Mouse (Mus musculus) lung, embryonic 16.5 days (tissue): Measurements from ENCODE around the gene Arid4a. TPM values are rescaled to one million over a fixed set of nuclear protein-coding genes. Genes with fewer than 3 reads are reported as not detected.

Experiments used
- ATAC-seq: fragments of 200-750 bp; cut with Nextera tagmentation; 2 replicates; pipeline ENCODE4 v1.8.0; 2017; ENCODE audit warnings: low read depth, mild to moderate bottlenecking, moderate library complexity
- H3K27ac ChIP-seq: fragments of 300-500 bp; sonication (generic); 2 replicates; pipeline ENCODE4 v1.5.1; 2014; ENCODE audit warnings: mild to moderate bottlenecking, control low read depth, low read length
- H3K27me3 ChIP-seq: fragments of 300-500 bp; sonication (generic); 2 replicates; pipeline ENCODE4 v1.6.1; 2014; ENCODE audit warnings: low read depth, low read length, mixed read lengths; ENCODE audit not compliant: control insufficient read depth, insufficient read depth
- H3K36me3 ChIP-seq: fragments of 300-500 bp; sonication (generic); 2 replicates; pipeline ENCODE4 v1.6.1; 2014; ENCODE audit warnings: low read length; ENCODE audit not compliant: control insufficient read depth, insufficient read depth
- H3K4me1 ChIP-seq: fragments of 300-500 bp; sonication (generic); replicated peaks from 2 replicates; pipeline ENCODE4 v1.6.1; 2014; ENCODE audit warnings: low read length, mixed read lengths; ENCODE audit not compliant: control insufficient read depth, insufficient read depth
- H3K4me2 ChIP-seq: fragments of 300-500 bp; sonication (generic); 2 replicates; pipeline ENCODE4 v1.6.1; 2014; ENCODE audit warnings: low read depth, low read length, control low read depth
- H3K4me3 ChIP-seq: fragments of 300-500 bp; sonication (generic); 2 replicates; pipeline ENCODE4 v1.5.1; 2014; ENCODE audit warnings: mild to moderate bottlenecking, low read length, control low read depth
- H3K9ac ChIP-seq: fragments of 300-500 bp; sonication (generic); 2 replicates; pipeline ENCODE4 v1.6.1; 2014; ENCODE audit warnings: low read length, control low read depth
- H3K9me3 ChIP-seq: fragments of 300-500 bp; sonication (generic); 2 replicates; pipeline ENCODE4 v1.6.1; 2016; ENCODE audit warnings: low read length; ENCODE audit not compliant: control insufficient read depth
- WGBS: fragments of 180-500 bp; shearing (Covaris S2); extraction: QIAGEN DNeasy Blood & Tissue Kit; methylation state at CpG from one replicate; pipeline ENCODE4 v1.1.7; 2014; 5-methylcytosine and 5-hydroxymethylcytosine counted together
- polyA plus RNA-seq: library from polyadenylated mRNA; unstranded; fragments of >200 nt; fragmentation: Nextera tagmentation; extraction: Ambion mirVana; gene quantifications from 2 replicates; pipeline ENCODE4 v1.2.1, GENCODE M21; 2015

Gene Arid4a
- polyA plus RNA-seq, 1 experiment from 2014 or later, result 44.7 TPM

DNA sequence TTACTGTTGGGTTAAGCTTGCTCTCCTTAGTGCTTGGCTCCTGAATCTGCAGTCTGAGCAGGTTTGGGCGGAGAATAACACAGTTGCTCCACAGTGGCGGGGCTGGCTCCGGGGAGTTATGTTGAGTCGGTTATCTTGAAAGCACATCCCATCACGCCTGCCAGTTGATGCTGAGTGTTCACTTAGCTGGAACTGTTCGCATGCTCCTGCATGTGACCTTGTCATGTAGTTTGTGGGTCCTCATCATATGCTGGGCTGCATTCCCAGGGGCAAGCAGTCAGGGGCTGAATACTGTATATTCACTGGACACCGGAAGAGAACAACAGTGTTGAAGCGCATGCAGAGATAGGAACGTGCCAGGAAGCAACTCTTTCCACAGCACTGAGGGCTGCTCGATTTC, 97.3 kb downstream of the Arid4a start:
- peak; percentile 44; the same call in 1 of the 2 replicates for ATAC-seq
- Histone ChIP-seq H3K9ac (no peak overlapping the region), H3K27ac (no peak overlapping the region), H3K9me3 (no peaks in the 10 kb centered on the region), H3K27me3 (no peaks in the 10 kb centered on the region), H3K4me3 (no peak overlapping the region), H3K36me3 (no peaks in the 10 kb centered on the region), H3K4me1 (peaks cover 11% of the 10 kb centered on the region; the same call in 1 of the 2 replicates), H3K4me2 (peak overlapping the region; percentile 1; the same call in 1 of the 2 replicates)
- 46% methylated on average over 10 of the region's 10 CpGs for WGBS

DNA sequence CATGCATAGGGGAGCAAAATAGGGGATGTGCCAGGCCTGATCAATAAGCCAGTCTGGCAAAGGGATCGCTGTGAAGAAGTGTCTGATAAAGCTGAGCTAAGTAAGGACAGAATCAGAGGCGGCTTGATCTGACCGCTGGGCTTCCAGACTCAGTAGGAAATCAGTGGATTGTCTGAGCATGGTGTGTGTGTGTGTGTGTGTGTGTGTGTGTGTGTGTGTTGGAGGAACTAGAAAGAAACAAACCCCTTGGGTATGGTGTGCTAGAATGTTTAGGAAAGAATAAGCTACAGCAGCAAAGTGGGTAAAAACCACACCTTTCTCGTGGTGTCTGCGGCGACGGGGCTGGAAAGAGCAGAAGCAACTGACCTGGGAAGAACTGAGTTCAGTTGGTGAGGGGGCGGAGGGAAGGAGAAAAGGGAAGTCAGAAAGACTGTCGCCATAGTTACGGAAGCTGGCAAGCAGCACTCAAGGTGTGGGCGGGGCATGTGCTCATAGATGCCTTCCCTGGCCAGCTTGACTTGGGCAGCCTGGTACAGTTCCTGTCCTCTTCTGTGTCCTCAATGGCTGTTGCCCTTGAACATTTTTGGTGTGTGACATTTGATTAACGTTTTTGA, 98.0 kb downstream of the Arid4a start:
- ATAC-seq, result peak; percentile 79
- 28% methylated on average over 12 of the region's 12 CpGs for WGBS

DNA sequence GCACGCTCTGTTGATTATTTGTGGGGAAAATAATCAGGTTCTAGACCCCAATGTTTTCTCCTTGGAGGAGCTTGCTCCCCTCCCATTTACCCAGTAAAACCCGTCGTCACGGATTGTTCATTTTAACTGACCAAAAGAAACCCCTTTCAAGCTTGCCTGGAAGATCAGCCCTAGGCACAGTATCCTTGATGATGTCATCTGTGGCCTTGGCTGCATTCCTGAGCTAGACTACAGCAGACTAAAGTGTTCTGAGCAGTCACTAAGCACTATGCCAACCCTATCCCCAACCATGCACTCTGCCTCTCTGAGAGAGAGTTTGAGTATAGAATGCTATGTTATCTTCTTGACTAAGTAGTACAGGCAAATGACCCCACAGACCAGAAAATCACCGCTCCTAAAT, 100.6 kb downstream of the Arid4a start:
- Histone ChIP-seq H3K4me1 (peaks cover 10% of the 10 kb centered on the region; the same call in 1 of the 2 replicates), H3K9me3 (no peaks in the 10 kb centered on the region), H3K27ac (no peak overlapping the region), H3K9ac (no peak overlapping the region), H3K27me3 (no peaks in the 10 kb centered on the region), H3K4me3 (no peak overlapping the region), H3K4me2 (no peak overlapping the region), H3K36me3 (no peaks in the 10 kb centered on the region)
- 78% methylated on average over 5 of the region's 5 CpGs for WGBS
- ATAC-seq, result no peak

More for the DNA sequence above, 98.0 kb downstream of the Arid4a start:
- Histone ChIP-seq H3K27me3 (no peaks in the 10 kb centered on the region), H3K4me3 (no peak overlapping the region), H3K4me2 (peak overlapping the region; percentile 2; the same call in 1 of the 2 replicates), H3K4me1 (peaks cover 11% of the 10 kb centered on the region; the same call in 1 of the 2 replicates), H3K9me3 (no peaks in the 10 kb centered on the region), H3K36me3 (no peaks in the 10 kb centered on the region), H3K27ac (no peak overlapping the region), H3K9ac (0 out of 2 replicates have a peak overlapping the region, but pooled peaks have one; percentile 3)

DNA sequence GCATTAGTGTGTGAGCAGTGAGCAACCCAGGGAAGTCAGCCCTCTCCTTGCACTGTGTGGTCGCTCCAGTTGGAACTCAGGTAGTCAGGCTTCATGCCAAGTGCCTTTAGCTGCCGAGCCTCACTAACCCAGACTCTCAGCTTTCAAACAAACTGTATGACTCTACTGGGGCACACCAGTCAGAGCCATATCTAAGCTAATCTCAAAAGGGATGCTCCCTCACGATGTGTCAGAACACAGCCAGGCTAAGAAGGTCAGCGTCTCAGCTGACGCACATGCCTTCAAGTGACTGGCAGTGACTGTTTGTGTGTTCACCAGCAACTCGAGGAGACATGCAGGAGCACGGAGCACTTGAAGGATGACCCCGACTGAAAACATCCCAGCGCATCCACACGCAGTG, 106.9 kb downstream of the Arid4a start:
- no peaks in the 10 kb centered on the region for H3K4me1 ChIP-seq
- no peaks in the 10 kb centered on the region for H3K9me3 ChIP-seq
- no peaks in the 10 kb centered on the region for H3K27me3 ChIP-seq
- H3K4me2 ChIP-seq, result no peak overlapping the region
- H3K36me3 ChIP-seq, result peaks cover 15% of the 10 kb centered on the region; the same call in 1 of the 2 replicates
- no peak overlapping the region for H3K27ac ChIP-seq
- WGBS, result 85% methylated on average over 10 of the region's 10 CpGs
- ATAC-seq, result no peak
- no peak overlapping the region for H3K9ac ChIP-seq
- no peak overlapping the region for H3K4me3 ChIP-seq

DNA sequence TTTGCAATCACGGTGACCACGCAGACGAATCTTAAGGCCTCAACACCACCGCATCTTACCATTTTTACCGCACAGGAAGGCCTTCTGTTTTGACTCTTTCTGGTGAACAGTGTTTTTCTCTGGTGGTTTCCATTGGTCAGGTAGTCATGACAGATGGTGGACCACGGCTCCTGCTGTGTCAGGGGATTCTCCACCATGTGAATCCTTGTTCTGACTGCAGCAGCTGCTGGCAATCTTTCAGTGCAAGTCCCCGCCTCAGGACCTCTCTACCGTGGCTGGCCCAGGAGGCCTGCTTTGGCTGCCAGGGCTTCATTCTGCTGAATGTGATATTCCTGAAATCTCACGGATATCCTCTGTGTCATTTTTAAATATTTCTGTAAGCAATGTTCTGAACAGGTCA, 107.5 kb downstream of the Arid4a start:
- Histone ChIP-seq H3K27me3 (no peaks in the 10 kb centered on the region), H3K4me2 (no peak overlapping the region), H3K4me1 (no peaks in the 10 kb centered on the region), H3K9me3 (no peaks in the 10 kb centered on the region), H3K27ac (no peak overlapping the region), H3K4me3 (no peak overlapping the region), H3K9ac (no peak overlapping the region), H3K36me3 (peaks cover 15% of the 10 kb centered on the region; the same call in 1 of the 2 replicates)
- WGBS, result 83% methylated on average over 9 of the region's 9 CpGs
- ATAC-seq, result no peak

DNA sequence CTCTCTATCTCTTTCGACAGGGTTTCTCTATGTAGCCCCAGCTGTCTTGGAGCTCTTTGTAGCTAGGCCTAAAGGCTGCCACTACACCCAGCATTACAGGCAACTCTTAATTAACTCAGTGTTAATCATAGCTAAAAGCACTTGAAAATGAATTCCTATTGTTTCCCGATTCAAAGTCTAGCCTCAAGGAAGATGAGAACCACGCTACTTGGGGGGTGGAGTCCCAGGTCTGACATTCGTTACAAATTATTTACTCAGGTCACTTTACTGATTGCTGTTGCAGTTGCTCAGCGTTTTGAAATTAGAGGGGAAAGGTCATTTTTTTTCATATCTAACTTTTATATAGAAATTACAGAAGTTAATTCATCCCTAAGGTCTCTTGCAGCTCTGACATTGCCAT, 119.8 kb downstream of the Arid4a start:
- ATAC-seq, result no peak

DNA sequence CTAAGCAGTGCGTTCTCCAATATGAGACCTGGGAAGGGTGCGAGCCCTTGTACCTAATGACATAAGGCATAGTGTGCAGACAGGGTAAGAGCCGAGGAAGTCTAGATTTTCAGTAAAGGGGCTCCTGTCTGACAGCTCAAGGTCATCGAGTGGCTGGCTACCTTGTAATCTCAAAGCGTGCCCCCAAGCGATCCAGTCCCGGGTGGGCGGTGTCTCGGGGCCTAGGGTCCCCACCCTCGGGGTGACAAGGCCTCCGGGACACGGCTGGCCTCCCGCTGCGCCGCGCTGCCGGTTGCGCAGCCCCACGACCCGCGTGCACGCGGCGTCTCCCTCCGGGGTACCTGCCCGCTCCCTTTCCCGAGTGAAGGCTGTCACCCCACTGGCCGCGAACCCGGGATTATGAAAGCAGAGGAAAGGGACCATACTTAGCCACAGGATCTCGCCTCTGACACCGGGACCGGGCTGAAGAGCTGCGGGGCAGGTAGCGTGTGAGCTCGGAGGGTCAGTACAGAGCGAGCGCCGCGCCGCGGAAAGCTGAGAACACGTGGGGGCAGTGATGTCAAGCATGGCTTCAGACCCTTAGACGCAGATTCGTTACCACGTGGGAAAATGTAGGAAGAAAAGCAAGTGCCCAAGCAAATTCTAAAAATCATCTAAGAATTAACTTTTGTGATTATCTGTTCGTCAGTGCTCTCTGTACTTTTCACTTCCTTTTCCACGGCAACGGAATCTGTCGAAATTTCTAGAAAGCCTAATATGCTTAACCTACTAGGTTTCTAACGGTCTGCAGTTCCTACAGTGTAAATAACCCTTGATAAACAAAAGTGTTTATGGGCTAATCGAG, 120.6 kb downstream of the Arid4a start, which contains the start of the genes Timm9 and 2700049A03Rik:
Gene Timm9 (minus strand): TSS at position 555 of the 844 bp plus-strand sequence.
Gene 2700049A03Rik (plus strand): TSS at position 719 of the 844 bp plus-strand sequence.
- H3K4me2 ChIP-seq, result peak within 1 kb of the TSS; percentile 96
- no peaks in the 10 kb centered on the region for H3K27me3 ChIP-seq
- peak; percentile 92 for ATAC-seq
- H3K4me3 ChIP-seq, result peak within 1 kb of the TSS; percentile 73
- H3K4me1 ChIP-seq, result peaks cover 19% of the 10 kb centered on the region
- peak within 1 kb of the TSS; percentile 85 for H3K9ac ChIP-seq
- under 1% methylated on average over 52 of the region's 52 CpGs for WGBS
- no peaks in the 10 kb centered on the region for H3K9me3 ChIP-seq
- H3K27ac ChIP-seq, result peak within 1 kb of the TSS; percentile 63
- H3K36me3 ChIP-seq, result peaks cover 15% of the 10 kb centered on the region

More for the DNA sequence above, 119.8 kb downstream of the Arid4a start:
- H3K27me3 ChIP-seq, result no peaks in the 10 kb centered on the region
- H3K9ac ChIP-seq, result 0 out of 2 replicates have a peak overlapping the region, but pooled peaks have one; percentile 31
- peak overlapping the region; percentile 73 for H3K4me3 ChIP-seq
- H3K4me1 ChIP-seq, result peaks cover 19% of the 10 kb centered on the region
- H3K36me3 ChIP-seq, result peaks cover 10% of the 10 kb centered on the region; the same call in 1 of the 2 replicates
- no peak overlapping the region for H3K27ac ChIP-seq
- H3K9me3 ChIP-seq, result no peaks in the 10 kb centered on the region
- peak overlapping the region; percentile 96 for H3K4me2 ChIP-seq
- WGBS, result 23% methylated on average over 5 of the region's 5 CpGs

DNA sequence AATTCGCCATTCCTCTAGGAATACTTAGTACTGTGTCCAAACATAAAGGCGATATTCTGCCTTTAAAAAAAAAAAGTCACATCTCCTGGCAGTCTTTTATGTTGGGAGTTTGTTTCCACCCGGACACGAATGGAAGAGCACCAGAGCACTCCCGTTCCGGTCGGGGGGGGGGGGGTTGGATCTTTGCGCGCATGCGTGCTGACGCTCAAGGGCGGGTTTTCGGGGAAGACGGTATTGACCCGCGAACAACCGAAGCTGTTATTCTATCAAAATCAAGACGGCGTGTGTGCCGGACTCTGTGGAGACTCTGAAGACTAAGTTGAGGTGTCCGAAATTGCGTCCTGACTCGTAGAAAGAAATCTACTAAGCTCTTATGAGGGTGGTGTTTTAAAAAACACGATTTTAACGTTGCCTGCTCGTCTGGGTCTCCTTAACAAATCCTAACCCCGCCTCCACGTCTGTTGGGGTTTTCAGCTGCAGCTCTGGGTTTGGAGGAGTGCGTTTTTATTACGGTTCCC, 121.2 kb downstream of the Arid4a start:
- Histone ChIP-seq H3K27me3 (no peaks in the 10 kb centered on the region), H3K9ac (peak overlapping the region; percentile 85), H3K4me3 (peak overlapping the region; percentile 73), H3K4me2 (peak overlapping the region; percentile 96), H3K4me1 (peaks cover 19% of the 10 kb centered on the region), H3K36me3 (peaks cover 19% of the 10 kb centered on the region), H3K9me3 (no peaks in the 10 kb centered on the region), H3K27ac (peak overlapping the region; percentile 63)
- ATAC-seq, result peak; percentile 86
- WGBS, result under 1% methylated on average over 30 of the region's 30 CpGs

DNA sequence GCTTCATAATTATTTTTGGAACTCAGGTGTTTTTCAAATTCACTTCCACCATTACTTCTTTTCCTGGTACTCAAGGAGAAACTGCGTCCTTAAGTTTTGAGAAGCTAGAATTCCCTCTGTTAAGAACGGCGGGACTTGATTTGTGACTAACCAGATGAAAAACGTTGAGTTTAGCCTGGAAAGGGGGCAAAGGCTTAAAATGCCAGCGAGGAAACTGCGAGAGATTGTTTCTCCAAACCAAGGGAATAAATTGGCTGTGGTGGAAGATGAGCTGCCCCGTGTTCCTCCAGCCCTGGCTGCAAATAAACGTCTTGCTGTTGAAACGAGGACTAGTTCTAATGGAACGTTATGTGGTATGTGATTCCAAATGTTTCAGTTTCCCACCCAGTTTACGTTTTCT, 121.9 kb downstream of the Arid4a start:
- ATAC-seq, result no peak
- Histone ChIP-seq H3K4me2 (peak overlapping the region; percentile 96), H3K27me3 (no peaks in the 10 kb centered on the region), H3K4me1 (peaks cover 19% of the 10 kb centered on the region), H3K9me3 (no peaks in the 10 kb centered on the region), H3K4me3 (peak overlapping the region; percentile 73), H3K9ac (peak overlapping the region; percentile 73), H3K36me3 (peaks cover 25% of the 10 kb centered on the region), H3K27ac (no peak overlapping the region)
- 2% methylated on average over 11 of the region's 11 CpGs for WGBS
